Mouse (Mus musculus) heart, adult 8-10 months (tissue): ENCODE measurements around the gene Tbcd. TPM values are rescaled to one million over a fixed set of nuclear protein-coding genes. Genes with fewer than 3 reads are reported as not detected.

ENCODE experiments used
- DNase-seq: peaks from one replicate; pipeline ENCODE4 v3.0.0; 2022; ENCODE audit warnings: low spot score
- total RNA-seq, 4 experiments: library from RNA; stranded (reverse); gene quantifications; 2 replicates each; pipeline ENCODE4 v1.2.4; 2022

Tbcd gene
- total RNA-seq = 10 to 100 TPM; 11.7 to 13.9 (median 12.5) TPM

DNA sequence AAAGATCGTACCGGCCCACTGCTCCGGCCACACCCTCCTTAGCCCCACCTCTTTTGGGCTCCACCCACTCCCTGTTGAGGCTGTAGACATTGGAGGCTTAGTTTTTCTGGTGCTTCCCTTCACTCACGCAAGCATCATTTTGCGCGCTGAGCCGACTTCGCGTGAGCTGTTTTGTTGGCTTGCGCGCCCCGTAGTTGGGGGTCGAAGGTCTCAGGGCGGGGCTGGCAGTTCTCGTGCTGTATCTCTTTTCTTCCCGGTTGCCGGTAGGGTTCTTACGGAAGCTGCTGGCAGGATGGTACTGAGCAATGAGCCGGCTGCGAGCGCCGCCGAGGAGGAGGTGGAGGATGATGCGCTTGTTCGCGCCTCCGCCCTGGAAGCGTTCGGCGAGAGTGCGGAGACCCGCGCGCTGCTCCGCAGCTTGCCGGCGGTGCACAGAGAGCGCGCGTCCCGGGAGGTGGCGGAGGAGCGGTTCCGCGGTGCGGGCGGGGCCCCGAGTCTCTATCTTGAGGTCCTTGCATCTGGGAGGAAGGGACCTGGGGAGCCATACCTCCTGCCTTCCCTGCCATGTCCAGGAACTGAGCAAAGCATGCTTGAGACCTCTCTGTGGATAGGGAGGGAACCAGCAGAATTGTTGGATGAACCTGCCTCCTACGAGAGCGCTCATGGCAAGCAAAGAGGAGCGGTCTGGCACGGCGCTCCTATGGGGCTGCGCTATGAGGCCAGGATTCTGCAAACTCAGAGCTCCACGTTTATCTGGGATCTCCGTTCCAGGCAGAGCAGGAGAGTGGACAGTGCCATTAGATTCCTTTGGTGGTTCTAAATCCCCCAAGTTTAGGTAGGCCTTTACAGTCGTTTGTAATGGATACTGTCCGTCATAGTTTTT, at the start of gene Tbcd:
Gene Tbcd, plus strand, starts transcription at position 197 of the 883 bp plus-strand sequence.
- peak; percentile 95 for DNase-seq

DNA sequence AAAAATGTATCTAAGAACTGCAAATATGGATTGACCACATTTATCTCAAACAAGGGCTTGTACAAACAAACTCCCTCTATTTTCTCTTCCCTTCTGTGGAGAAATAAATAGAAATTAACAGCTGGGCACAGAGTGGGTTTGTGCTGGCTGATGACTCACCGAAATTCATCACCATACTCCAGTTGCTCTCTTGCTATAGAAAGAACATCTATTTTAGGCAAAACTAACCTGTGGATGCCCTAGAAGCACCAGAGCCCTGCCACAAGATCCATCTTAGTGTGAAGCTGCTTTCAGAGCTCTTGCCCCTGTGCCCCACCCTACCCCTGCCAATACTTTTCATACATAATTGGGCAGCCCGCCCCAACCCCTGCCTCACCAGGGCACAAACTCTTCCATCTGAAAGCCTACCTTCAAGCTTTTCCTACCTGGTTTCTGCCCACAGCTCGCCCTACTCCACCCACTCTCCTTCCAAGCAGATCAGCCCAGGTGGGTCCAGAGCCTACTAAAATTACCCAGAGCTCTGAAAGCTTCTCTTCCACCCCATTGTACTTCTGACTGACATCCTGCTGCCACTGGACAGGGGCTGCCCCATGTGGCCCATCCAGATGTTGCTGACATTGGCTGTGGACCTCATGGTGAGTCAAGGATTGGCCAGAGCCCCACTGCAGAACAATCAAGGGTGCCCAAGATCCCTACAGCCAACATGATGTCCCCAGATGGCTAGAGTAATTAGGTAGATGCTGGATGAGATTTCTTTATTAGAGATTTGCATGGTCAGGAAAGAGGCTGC, 44.2 kb upstream of the Tbcd start:
- DNase-seq = no peak

DNA sequence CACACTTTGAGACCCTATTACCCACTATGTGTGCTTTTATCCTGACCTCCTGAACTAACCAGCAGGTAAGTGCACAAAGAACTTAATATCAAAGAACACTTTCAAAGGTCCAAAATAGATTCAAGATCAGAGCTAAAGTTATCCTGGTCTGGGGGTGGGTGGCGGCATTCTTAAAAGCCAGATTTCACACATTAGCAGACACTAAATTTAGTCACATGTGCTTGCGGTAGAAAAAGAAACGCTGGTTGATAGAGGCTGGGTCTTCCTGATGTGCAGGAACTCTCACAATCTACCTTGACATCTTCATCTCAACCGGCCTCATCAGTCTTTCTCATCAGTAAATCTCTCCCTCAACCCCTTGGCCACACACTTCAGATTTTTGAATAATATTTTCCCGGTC, 37.0 kb upstream of the Tbcd start:
- no peak for DNase-seq

DNA sequence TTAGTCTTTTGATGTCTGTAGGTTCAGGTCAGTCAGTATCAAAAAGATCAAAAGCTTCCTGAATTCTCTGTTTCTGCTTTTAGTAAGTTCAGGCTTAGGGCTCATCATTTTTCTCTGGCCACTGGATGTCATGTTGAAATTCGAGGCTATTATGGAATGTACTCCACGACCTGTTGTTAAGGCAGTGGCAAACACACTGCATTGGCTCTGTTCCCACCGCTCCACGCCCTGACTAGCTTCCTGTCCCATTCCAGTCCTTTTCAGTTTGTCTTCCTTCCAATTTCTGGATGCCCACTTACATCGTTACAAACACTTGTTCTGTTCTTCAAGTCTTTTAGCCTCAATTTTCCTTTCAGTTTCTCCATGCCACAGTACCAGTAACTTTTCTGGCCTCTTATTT, 36.4 kb upstream of the Tbcd start:
- DNase-seq = no peak

DNA sequence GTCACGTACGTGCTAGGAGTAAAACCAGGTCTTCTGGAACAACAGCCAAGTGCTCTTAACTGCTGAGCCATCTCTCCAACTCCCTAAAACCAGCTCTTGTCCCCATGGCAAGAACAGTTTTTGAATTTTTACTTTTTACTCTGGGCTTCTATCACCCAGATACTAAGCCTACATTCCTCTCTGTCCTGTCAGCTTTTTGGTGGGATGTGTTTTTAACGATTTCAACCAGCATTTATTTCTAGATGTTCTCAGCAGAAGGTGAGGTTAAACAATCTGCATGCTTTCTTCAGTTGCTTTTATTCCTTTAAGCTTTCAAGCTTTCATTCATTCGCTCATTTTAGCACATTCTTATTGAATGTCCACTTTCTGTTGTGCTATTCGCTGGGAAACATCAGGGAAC, 33.8 kb upstream of the Tbcd start:
- no peak for DNase-seq

DNA sequence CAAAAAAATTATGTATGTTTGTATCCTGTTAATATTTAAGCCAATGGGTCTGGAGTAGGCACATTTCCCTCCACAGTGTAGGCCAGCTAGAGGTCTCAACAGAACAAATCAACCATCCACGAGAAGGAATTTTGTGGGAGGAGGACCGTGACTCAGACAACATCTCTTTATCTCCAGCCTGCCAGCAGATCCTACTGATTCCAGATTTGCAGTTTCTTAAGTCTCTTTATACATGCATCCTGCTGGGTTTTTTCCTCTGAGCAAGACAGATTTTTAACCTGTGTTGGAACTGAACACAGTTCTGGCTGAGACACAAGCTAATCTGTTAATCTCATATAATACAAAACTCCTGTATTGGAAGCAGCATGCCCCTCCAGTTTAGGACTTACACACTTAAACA, 32.8 kb upstream of the Tbcd start:
- DNase-seq = no peak

DNA sequence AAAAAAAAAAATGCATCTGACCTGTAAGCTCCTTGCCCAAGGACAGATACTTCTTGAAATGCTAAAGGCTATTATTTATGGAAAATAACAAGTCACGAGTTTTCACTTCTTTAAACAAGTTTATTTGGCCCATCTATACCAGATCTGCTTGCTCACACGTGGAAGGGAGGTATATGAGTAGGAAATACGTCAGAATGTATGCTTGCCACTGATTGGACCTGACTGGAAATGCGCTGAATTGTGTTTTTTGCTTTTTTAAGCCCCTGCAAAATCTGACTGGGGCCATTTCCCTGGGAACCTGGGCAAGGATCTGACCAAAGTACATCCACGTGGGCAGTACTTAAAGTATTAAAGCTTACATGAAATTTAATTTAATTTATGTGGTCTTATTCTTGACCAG, 31.4 kb upstream of the Tbcd start:
- no peak for DNase-seq

DNA sequence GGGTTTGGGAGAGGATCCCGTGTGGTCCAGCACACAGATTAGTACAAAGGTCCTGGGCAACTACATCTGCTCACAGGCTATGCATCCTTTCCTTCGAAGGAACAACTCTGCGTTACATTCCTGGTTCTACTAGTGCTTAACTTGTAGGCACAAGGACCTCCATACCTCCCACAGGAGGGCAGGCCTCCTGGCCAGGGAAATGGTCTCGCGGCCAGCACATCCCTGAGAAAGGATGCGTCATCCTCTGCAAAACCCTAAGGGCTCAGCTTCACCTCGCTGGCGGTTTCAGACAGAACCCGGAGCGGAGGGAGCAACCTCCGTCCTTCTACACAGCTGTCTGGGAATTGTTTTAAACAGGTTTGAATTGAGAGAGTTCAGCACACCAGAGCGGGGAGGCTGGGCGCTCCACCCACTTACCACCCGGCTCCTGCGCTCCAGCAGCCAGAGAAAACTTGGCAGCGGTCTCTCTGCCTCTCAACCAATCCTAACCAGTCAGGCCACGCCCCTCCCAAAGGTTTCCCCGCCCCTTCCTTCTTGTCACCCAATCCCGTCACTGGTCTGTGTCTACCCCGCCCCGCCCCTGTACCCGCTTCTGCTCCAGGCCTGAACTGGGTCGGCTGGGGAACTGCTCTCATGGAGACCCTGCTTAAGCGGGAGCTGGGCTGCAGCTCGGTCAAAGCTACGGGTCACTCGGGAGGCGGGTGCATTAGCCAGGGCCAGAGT, 30.8 kb upstream of the Tbcd start, which contains the start of gene Fn3krp:
Gene Fn3krp, plus strand, starts transcription at position 572 of the 723 bp plus-strand sequence.
- peak; percentile 100 for DNase-seq

DNA sequence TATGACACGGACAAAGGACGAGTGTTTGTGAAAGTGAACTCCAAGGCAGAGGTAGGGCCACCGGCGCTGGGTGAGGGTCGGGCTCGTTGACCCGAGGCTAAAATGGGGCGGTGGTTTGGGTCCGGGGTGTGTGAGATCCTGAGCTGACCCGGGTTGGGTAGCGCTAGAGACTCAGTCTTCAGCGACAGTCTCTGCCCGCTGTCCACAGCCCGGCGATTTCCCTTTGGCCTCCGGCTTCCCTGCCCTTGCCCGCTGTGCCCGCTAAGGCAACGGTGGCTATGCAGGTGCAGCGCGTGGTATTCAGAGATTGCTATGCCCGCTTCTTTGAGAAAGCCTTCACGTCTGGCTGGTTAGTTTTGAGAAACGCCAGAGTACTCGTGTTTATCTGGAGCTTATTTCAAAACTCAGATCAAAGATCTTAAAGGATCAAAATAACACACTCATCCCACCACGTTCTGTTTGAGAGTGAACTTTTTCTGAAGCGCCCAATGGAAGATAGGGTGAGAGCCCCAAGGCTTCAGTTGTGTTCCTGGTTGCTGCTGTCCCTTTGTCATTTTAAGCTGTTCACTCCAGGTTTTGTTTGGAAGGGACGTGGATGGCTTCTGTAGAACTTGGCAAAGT, 30.1 kb upstream of the Tbcd start:
- no peak for DNase-seq

DNA sequence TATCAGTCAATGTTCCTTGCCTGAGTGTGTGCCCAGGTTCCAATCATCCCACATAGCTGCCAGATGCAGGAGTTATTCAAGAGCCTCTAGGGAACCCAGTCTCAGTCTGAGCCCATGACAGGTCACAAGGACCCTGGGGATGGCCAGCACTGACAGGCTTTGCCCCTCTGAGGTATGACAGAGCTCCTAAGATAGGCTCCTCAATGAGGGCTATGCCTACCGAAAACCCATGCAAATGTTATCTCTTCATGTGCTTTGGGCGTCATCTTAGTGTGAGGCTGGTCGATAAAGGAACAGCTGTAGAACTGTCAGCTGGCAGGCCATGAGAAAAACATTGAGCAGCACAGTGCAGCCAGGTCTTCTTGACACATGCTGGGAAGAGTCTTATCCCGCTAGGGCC, 18.4 kb upstream of the Tbcd start:
- DNase-seq = no peak

DNA sequence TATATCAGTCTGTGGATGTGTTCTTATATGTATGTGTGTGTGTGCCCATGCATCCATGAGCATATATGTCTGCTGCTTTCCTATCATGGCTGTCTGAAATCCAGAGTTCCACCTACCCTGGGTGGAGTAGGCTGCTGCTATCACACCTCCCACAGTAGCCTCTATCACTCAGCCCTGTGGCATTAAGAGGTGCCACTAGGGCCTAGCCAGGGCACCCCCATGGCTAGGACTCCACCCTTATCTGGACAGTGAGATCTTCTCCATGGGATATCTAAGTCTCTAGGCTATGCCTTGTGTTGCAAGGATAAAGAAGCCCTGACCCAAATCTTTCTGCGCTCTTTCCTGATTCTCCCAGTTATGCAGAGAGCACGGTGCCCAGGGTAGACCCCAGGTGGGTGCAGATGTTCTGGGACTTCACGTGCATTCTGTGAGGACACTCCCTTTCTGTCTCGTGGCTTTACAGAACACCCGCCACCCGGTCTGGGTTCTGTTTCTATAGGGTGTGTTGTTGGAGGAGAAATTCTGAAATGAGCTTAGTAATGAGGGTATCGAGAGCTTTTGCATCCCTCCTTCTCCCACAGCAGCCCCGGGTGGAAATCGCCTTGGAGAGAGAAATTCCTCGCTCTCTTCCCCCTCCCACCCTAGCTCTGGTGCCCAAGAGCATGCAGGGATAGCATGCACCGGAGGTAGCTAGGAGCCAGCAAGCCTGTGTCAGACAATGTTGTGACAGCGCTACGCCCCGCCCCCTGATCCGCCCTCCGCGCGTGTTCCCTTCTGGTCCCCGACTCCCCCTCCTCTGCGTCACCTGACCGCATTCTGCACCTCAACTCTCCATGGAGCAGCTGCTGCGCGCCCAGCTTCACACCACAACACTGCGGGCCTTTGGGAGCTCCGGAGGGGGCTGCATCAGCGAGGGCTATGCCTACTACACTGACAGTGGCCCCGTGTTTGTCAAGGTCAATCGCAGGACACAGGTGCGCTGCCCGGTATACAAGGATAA, 17.3 kb upstream of the Tbcd start, which contains the start of gene Fn3k:
Gene Fn3k, plus strand, starts transcription at position 758 of the 1,000 bp plus-strand sequence.
- DNase-seq = peak; percentile 88

DNA sequence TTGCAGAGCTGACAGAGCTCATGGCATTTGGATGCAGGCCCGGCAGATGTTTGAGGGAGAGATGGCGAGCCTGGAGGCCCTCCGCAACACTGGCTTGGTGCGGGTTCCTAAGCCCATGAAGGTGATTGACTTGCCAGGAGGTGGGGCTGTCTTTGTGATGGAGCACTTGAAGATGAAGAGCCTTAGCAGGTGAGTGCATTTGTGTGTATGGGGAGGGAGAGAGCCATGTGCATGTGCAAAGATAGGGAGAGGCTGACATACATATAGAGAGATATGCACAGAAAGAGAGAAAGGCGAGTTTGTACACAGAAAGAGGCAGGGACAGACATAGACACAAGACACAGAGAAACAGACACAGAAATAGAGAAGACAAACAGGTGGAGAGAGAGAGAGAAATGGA, 14.5 kb upstream of the Tbcd start:
- no peak for DNase-seq

DNA sequence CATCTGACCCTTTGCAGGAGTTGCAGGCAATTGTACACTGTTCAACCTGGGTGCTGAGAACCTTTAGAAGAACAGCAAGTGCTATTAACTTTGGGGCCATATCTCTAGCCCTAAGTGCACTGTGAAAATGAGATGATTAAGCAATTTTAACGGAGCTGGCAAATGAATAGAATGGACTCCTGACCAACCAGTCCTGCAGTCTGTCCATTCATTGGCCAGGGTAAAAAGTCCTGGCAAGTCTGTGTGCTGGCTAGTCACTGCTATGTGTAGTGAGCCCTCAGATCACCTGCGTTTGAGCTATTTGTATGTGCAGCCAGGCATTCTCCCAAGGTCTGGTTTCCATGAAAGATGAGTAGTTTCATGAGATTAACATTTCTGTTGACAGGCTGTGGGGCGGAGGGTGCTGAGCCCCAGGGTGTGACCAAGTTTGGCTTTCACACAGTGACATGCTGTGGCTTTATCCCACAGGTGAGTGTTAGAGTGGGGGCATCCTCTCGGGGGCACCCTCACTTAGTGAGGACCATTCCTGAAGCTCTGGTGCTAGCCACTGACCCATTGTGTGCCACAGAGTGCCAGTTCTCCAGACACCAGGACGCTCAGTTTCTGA, 12.0 kb upstream of the Tbcd start:
- DNase-seq = no peak

DNA sequence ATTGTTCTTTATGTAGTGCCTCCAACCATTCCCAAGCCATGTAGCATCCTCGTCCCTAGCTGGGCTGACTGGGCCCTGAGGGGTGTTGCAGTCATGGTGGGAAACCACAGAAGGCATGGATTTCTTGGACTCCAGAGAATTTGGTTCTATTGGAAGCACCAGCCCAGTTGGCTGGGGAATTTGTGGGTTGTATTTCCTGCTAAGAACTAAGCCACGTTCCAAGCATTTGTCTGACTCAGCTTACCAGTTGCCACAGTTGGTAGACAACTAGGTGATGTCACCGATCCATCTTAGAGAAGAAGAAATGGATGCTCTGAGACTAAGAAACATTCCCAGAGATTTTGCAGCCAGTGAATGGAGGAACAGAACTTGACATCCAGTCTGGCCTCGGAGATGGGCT, 10.1 kb upstream of the Tbcd start:
- DNase-seq = no peak

DNA sequence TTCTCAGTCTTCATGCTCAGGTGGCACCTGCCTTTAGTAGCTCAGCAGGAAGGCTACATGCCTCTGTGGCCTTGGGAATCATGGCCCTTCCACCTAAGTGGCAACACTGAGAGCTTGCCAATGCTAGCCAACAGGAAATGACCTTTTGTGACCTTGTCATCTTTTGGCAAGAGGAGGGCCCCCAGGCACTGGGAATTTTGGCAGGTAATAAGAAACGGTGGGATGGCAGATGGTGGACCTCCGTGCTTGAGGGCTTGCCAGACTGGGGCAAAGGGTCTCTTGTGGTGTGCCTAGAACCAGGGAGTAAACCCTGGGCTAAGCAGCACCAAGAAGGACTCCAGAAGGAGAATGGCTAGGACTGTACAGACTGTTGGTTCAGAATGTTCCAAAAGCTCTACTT, 9.7 kb upstream of the Tbcd start:
- DNase-seq = no peak

DNA sequence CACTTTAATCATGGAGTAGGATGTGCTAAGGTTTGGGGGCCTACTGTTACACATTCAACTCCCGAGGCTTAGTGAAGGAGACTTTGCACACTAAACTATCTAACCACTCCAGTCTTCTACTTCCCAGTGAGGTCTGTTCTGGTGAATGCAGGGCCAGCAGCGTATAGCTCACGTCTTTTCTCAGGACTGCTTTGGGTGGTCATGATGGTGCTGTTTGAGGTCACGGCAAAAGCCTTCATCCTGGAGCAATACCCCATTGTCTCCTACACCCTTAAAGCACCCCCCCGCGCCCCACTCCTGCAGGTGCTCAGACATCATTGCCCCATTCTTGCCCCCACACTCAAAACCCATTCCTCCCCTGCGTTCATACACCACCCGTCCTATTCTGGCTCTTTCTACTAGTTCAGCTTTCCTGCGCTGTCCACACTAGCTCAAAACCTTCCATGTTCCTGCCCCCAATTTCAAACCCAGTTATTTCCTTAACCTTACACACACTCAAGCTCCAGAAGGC, 478 bp upstream of the Tbcd start:
- DNase-seq = no peak

DNA sequence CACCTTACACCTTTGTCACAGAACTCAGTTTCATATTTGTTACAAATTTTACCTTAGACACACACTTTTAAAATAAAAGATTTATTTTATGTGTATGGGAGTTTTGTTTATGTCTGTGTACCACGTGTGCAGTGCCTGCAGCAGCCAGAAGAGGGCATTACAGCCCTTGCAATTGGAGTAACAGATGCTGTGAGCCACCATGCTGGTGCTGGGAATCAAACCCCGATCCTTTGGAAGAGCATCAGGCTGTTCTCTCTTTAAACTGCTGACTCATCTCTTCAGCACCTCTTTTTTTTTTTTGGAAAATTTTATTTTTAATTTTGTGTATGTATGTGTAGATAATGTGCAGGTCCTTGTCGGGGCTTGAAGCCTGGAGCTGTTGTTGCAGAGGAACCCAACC, 6.1 kb downstream of the Tbcd start:
- DNase-seq = no peak

DNA sequence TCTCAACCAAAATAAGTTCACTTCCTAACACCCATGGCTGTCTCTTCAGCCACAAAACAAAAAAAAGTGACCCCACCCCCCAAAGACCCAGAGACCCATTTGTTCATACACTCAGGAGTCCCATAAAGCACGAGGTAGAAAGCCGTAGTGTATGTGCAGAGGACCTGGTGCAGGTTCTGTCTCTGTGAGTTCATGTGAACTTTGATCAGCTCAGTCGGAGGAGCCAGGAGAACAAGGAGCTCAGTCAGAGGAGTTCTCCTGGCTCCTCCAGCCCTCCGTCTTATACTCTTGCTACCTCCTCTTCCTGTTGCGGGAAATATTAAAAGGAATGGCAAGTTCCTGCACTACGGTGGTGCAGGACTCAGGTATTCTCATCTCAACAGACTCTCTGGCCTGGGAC, 15.7 kb downstream of the Tbcd start:
- no peak for DNase-seq

DNA sequence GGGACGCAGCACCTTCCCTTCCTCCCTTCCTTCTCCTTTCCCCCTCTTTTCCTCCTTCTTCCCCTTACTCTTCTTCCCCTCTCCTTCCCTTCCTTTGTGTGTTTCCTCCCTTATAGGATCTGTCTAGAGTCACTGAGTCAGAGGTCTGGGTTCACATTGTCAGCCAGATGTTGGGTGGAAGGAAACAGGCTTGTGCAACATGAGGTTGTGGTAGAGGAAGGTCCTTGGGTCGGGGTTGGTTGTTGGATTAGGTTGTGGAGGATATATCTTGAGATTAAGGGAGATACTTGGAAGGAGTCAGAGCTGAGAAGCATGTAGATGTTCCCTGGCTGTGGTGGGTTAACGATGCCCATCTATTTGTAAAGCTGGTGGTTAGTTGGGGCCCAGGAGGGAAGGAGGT, 23.1 kb downstream of the Tbcd start:
- no peak for DNase-seq
